Mouse (Mus musculus): Measurements from ENCODE around the gene H1f0.

DNA sequence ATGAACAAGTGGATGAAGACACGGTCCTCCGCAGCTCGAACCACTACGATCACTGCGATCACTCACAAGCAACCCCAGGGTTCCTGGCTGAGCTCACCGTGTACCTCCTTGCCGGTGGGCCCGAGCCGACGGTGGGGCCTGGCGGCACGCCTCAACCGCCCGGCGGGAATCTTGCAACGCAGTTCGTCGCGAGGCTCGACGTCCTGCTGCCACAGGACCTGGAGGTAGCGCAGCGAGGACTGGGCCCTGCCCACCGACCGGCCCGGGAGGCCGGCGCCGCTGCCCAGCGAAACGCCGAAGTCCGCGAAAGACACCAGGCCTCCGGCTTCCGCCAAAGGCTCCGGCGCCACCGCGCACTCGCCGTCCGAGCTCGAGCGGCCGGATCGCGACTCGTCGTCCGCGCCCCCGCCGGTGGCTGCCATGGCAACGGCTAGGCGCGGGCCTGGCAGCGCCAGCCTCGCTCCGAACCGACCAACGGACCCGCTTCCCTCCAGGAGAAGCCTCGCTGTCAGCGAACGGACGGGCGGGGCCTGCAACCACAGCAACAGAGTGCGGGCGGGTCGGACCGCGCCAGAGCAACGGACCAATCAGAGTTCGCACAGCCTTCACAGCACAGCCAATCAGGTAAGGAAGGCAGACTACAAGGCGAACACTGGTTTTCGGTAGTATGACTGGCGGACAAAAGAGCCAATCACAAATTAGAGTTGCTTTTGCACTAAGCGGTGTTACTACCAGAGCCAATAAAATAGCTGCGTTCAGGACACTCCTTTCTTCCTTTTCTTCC lies 34.3 kb downstream of the H1f0 start, which contains the start of gene Ankrd54:
- TF ChIP-seq E2F4 (IDR thresholded peaks at IDR 0.05; ENCODE audit: borderline replicate concordance, low read depth, low read length), result peak; percentile 48; the same call in 1 of the 2 replicates
- no peak for TF ChIP-seq EP300 (IDR thresholded peaks at IDR 0.05; ENCODE audit: low read depth in 1 of 2, low read length in 2 of 2)
- peak; percentile 70 to 77 for TF ChIP-seq POLR2A (IDR thresholded peaks at IDR 0.05; ENCODE audit: control insufficient read depth in 1 of 2, insufficient read depth in 1 of 2, low read depth in 1 of 2, low read length in 2 of 2, poor library complexity in 1 of 2)
- no peak for TF ChIP-seq POLR2AphosphoS5 (IDR thresholded peaks at IDR 0.05; ENCODE audit: borderline replicate concordance, low read depth, low read length)
- no peak for TF ChIP-seq GATA1 (IDR thresholded peaks at IDR 0.05; ENCODE audit: low read depth, low read length)
- peak; percentile 77; the same call in 1 of the 2 replicates for TF ChIP-seq MXI1 (IDR thresholded peaks at IDR 0.05; ENCODE audit: low read depth, low read length)
- TF ChIP-seq TCF12 (IDR thresholded peaks at IDR 0.05; ENCODE audit: low read depth, low read length), result no peak; the same call in 1 of the 2 replicates
- TF ChIP-seq CHD2 (IDR thresholded peaks at IDR 0.05; ENCODE audit: low read length), result peak; percentile 96
- TF ChIP-seq ETS1 (IDR thresholded peaks at IDR 0.05; ENCODE audit: low read depth, low read length), result no peak
- TF ChIP-seq CTCF (IDR thresholded peaks at IDR 0.05 in 2 of 3, conservative IDR thresholded peaks at IDR 0.05 in 1 of 3; ENCODE audit: control insufficient read depth in 1 of 3, insufficient read depth in 1 of 3, low read depth in 2 of 3, low read length in 3 of 3, poor library complexity in 1 of 3, severe bottlenecking in 1 of 3), result no peak
- no peak for TF ChIP-seq ZC3H11A (IDR thresholded peaks at IDR 0.05; ENCODE audit: low read depth, low read length)
- no peak for TF ChIP-seq RAD21 (IDR thresholded peaks at IDR 0.05; ENCODE audit: low read depth, low read length)
- peak; percentile 58; the same call in 1 of the 2 replicates for TF ChIP-seq KAT2A (conservative IDR thresholded peaks at IDR 0.05; ENCODE audit: low read depth, low read length)
- TF ChIP-seq NRF1 (IDR thresholded peaks at IDR 0.05; ENCODE audit: insufficient read depth, low read depth, low read length, poor library complexity, severe bottlenecking), result peak; percentile 43; the same call in 1 of the 2 replicates

Data from MEL (cell line).